Mouse (Mus musculus) megakaryocyte-erythroid progenitor cell, adult 5-6 weeks (primary cell): ENCODE results near the gene Sema4f. TPM values are rescaled to one million over a fixed set of nuclear protein-coding genes. Genes with fewer than 3 reads are reported as not detected.

Experiments
- ATAC-seq: replicated peaks from 2 replicates; pipeline ENCODE4 v1.8.0; 2016; ENCODE audit warnings: mild to moderate bottlenecking, inconsistent platforms; ENCODE audit not compliant: severe bottlenecking, poor library complexity, low FRiP score, low TSS enrichment
- total RNA-seq, 2 experiments: library from RNA; stranded (forward) in 1 of 2; stranded (reverse) in 1 of 2; fragments of 200-1000, 215-1000 nt in 1 of 2; fragments of >200 nt in 1 of 2; fragmentation: Nextera tagmentation in 1 of 2; gene quantifications; 2 replicates each; pipeline ENCODE4 v1.2.3; 2014 to 2017

The Sema4f gene
- total RNA-seq, 2 experiments from 2014 or later, result not detected

- no peak for ATAC-seq
Measured at GRCm38 (mm10) chr6:82917076-82917777, 22.3 kb downstream of the Sema4f start.

DNA sequence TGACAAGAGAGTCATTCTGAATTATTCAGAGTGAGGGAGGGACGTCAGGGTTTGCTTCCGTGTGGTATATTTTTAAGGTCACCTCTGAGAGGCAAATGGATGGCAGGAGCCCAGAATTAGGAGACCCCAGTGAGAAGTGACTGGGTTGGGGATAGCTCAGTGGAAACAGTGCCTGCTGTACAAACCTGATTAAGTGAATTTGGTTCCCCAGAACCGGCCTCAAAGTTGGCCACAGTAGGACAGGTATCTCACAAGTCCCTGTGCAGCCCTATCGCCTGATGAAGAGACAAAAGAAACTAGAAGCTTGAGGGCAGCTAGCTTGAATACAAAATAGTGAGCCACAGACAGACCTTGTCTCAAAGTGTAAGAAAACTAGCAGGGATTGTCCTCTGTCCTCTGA is 23.1 kb downstream of the Sema4f start:
- no peak for ATAC-seq

DNA sequence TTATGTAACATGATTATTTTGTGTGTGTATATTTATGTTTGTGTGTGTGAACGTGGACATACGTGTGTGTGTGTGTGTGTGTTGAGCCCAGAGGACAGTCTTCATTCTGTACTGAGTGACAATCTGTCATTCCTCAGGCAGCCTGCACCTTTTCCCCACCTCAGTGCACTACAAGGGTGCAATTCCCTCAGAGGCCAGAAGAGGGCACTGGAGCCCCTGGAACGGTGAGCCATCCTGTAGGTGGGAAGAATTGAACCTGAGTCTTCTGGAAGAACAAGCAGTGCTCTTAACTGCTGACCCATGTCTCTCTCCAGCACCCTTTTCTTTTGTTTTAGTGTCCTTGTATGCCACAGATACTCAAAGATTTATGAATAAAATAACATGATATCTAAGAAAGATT is 23.7 kb downstream of the Sema4f start:
- ATAC-seq, result 0 out of 2 replicates have a peak, but pooled peaks have one; percentile 51

- ATAC-seq, result peak; percentile 49
Measured at GRCm38 (mm10) chr6:82913336-82914247, 26.0 kb downstream of the Sema4f start.

DNA sequence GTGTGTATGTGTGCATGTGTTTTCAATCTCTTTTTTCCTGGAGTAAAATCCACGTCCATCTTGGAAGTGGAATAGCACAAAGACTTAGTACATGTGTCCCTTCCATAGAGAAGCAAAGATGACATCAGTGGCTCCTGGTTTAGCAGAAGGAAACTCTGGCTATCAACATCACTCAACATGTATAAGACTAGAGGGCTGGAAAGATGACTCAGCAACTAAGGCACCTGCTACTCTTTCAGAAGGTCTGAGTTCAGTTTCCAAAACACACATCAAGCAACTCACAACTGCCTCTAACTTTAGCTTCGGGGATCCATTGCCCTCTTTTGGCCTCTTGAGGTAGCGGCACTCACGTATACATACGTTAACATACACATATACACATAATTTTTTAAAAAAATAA is 28.3 kb downstream of the Sema4f start:
- ATAC-seq, result no peak

GRCm38 (mm10) chr6:82909136-82909855 is 30.3 kb downstream of the Sema4f start:
- peak; percentile 50 for ATAC-seq

DNA sequence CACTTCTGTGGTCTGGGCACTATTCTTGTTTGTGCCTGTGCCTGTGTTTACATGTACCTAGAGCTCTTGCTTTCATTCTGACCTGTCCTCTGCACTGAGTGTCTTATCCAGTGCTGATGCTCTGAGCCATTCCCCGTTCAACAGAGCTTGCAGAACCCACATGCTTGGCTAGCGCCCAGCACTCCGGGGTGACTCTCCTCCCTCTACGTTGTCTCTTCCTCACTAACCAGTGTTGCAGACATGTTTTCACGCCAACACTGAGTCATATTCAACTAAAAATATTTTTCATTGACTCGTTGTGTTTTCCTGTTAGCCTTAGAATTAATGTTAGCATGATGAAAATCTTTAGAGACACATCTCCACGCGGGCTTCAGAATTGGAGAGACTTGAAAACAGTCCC is 31.5 kb downstream of the Sema4f start:
- ATAC-seq, result no peak

DNA sequence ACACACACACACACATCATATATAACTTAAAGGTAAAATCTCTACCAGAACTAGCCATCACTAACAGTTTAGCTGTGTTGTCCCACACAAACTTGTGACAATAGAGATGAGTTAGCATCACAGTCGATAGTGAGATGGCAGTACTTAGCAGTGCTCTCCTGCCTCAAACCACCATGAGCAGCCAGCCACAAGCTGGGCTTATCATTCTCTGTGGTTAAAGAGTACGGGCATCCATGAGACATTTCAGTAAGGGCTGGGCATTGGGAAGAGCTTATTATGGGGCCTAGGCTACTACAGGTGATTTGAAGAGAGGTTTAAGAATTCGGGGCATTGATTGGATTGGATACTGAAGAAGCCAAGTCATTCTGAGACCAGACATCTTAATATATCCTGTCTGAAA is 32.6 kb downstream of the Sema4f start:
- ATAC-seq, result no peak

- ATAC-seq, result peak; percentile 74
Measured at GRCm38 (mm10) chr6:82902559-82902958, 37.0 kb downstream of the Sema4f start.

GRCm38 (mm10) chr6:82898745-82899144 is 40.8 kb downstream of the Sema4f start:
- no peak for ATAC-seq

GRCm38 (mm10) chr6:82898227-82898626 is 41.3 kb downstream of the Sema4f start:
- ATAC-seq, result no peak

DNA sequence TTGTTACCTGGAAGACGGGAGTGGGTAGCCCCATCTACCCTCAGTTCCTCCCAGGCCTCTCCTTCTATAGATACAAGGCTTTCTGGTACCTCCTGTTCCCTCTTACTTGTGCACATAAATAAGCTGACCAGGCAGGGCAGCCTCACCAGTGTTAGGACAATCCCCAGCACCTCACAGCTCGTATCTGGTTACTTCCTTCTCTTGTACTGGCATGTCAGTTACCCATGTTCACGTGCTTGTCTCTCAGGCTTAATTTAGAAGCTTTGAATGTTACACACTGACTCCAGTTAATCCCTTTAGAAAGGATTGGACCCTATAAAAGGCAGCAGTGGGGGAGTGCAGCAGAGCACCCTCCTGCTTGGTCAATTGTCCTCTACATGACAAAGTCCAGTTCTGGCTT is 42.3 kb downstream of the Sema4f start:
- ATAC-seq, result no peak

DNA sequence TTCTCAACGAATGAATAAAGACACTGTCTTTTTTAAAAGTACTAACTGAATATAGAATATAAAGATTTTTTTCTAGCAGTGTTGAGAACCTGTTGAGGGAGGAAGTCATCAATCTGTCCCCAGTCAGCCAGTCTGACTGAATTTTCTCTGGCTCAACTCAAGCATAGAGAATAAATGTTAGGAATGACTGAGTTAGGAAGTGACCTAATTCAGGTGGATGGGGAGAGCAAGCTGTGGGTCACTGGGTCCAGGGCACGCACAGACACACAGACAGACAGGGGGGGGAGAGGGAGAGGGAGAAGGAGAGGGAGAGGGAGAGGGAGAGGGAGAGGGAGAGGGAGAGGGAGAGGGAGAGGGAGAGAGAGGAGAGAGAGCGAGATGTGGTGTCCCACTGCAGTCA is 46.2 kb downstream of the Sema4f start:
- ATAC-seq, result no peak

GRCm38 (mm10) chr6:82892540-82892939 is 47.0 kb downstream of the Sema4f start:
- no peak for ATAC-seq

DNA sequence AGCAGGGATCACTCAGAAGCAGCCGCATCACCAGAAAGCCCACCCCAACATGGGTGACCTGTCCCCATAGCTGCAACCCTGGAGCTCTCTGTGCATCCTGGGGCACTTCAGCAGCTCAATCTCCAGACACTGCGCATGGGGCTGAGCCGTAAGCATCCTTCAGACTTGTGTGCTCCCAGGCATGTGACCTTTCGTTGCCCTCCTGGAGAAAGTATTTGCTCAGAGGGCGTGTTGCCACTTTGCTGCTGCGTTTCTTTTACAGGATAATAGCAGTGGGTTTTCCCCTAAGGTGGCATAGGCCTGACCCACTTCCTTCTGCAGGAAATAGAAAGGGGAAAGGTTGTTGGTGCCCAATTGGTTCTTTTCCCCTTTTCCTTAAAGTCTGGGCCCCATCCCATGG is 48.1 kb downstream of the Sema4f start:
- ATAC-seq, result no peak

DNA sequence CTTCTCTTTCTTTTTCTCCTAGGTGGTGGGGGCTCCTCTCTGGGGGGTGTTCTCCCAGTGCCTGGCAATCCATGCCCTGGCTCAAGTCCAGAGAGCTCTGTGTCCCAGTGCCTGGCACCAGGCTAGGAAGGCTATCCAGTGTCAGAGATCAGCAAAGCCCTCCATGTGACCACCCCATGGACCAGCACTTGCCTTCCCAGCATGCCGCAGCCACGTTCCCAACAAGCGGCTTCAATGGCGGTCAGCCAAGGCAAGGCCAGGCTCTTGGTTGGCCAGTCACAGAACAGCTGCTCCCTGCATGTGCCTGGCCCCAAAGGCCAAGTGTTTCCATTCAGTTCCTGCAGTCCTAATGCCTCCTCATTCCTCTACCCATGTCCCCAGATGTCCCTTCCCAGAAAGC is 53.2 kb downstream of the Sema4f start:
- ATAC-seq, result no peak

DNA sequence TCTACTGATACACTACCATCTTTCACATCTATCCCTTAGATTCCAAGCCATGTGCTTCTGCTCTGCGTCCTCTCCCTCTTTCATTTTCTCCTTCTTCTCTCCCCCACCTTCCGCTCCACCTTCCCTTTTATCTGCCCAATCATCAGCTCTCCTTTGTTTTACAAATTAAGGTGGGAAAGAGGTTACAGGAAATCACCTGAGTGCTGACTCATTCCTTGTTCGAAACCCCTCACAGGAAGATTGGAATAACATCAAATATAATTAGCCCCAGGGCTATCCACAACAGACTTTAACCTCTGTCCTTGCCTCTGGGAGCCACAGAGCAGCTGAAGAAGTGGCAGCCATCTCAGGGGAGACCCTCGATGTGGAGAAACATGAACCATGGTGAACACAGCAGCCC is 53.7 kb downstream of the Sema4f start:
- no peak for ATAC-seq

- no peak for ATAC-seq
Measured at GRCm38 (mm10) chr6:82885441-82885840, 54.1 kb downstream of the Sema4f start.

GRCm38 (mm10) chr6:82884570-82884969 is 55.0 kb downstream of the Sema4f start:
- ATAC-seq, result no peak

- peak; percentile 66; the same call in 1 of the 2 replicates for ATAC-seq
Measured at GRCm38 (mm10) chr6:82881485-82882096, 58.0 kb downstream of the Sema4f start.
